Mouse (Mus musculus) cortical plate, adult 2 months (tissue): ENCODE measurements at regions not wholly inside any gene's neighbourhood (a gene's known extent, or its start where the extent isn't known, plus 50 kb on each side); places are given as distances from the start of the nearest gene placed in this dataset.

ENCODE experiments used
- H3K27ac ChIP-seq: fragments of 200-500 bp; 2 replicates; pipeline ENCODE4 v1.5.1; 2012; ENCODE audit warnings: low read length, control low read depth, inconsistent platforms; ENCODE audit not compliant: insufficient read depth
- H3K4me1 ChIP-seq: fragments of 200-500 bp; 2 replicates; pipeline ENCODE4 v1.6.1; 2011; ENCODE audit warnings: low read length; ENCODE audit not compliant: control insufficient read depth, insufficient read depth
- H3K4me3 ChIP-seq: fragments of 200-500 bp; 2 replicates; pipeline ENCODE4 v1.5.1; 2011; ENCODE audit warnings: mild to moderate bottlenecking, low read length, control low read depth; ENCODE audit not compliant: insufficient read depth
- CTCF ChIP-seq: fragments of 200-500 bp; IDR thresholded peaks from 2 replicates; pipeline ENCODE4 v1.5.1; 2011; ENCODE audit warnings: mild to moderate bottlenecking, control low read depth, low read length; ENCODE audit not compliant: insufficient read depth; ENCODE audit errors: extremely low read depth
- POLR2A ChIP-seq: fragments of 200-500 bp; IDR thresholded peaks from 2 replicates; pipeline ENCODE4 v1.6.1; 2011; ENCODE audit warnings: mild to moderate bottlenecking, low read length, control low read depth; ENCODE audit not compliant: insufficient read depth; ENCODE audit errors: extremely low read depth

- TF ChIP-seq POLR2A (no peak), CTCF (no peak)
- Histone ChIP-seq H3K4me3 (no peak overlapping the region), H3K4me1 (no peaks in the 10 kb centered on the region)
Measured at GRCm38 (mm10) chr3:38131176-38131886, 353.3 kb downstream of the Ankrd50 start.

GRCm38 (mm10) chr3:38130088-38130487 is 354.6 kb downstream of the Ankrd50 start:
- H3K4me3 ChIP-seq, result no peak overlapping the region
- TF ChIP-seq CTCF (no peak), POLR2A (no peak)
- no peak overlapping the region for H3K27ac ChIP-seq
- no peaks in the 10 kb centered on the region for H3K4me1 ChIP-seq

More at GRCm38 (mm10) chr3:38131176-38131886, 353.3 kb downstream of the Ankrd50 start:
- no peak overlapping the region for H3K27ac ChIP-seq

DNA sequence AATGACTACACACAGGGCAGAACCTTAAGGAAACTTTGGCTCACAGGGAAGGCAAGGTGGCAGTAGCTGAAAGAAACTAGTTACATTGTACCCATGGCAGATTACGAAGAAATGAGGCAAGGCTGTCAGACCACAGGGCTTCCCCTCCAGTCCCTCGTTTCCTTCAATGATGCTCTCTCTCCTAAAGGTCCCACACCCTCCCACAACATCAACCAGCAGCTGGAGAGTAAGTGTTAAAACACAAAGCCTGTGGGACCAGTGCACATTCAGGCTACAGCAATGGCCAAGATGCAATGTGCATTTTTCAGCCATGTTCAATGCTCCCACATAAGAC is 355.5 kb downstream of the Ankrd50 start:
- TF ChIP-seq CTCF, result no peak
- TF ChIP-seq POLR2A, result no peak
- Histone ChIP-seq H3K27ac (no peak overlapping the region), H3K4me3 (no peak overlapping the region), H3K4me1 (no peaks in the 10 kb centered on the region)

- Histone ChIP-seq H3K4me3 (no peak overlapping the region), H3K27ac (no peak overlapping the region), H3K4me1 (no peaks in the 10 kb centered on the region)
- TF ChIP-seq POLR2A, result no peak
- TF ChIP-seq CTCF, result no peak
Measured at GRCm38 (mm10) chr3:38128486-38129166, 356.0 kb downstream of the Ankrd50 start.

DNA sequence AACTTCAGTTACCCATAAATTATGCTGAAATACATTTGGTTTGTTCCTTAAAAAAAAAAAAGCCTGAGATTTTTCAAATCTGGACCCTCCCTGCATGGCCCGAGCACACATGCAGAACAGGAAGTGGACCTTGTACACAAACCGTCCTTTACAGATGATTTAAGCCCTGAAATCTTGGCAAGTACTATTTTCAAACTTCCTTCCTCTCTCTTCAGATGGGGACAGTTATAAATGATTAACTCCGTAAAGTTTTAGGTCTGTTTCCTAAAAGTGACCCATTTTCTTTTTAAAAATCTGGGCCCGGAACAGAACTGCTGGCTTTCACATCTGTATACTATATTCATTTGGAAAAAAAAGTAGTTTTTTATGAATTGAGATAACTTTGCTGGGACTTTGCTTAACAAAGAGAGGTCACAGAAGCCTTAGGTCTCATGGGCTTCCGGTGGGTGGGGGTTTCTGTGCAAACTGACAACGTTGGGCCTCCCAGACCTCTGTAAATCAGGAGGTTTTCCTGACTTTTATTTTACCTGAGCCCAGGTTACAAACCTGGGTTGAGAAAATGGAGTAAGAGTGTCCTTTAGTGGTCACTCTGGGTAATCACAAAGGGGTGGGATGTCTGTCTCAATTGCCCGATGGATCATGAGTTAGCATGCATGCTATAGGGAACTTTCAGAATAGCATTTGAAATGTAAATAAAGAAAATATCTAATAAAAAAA is 368.4 kb downstream of the Ankrd50 start:
- Histone ChIP-seq H3K4me3 (no peak overlapping the region), H3K4me1 (no peaks in the 10 kb centered on the region), H3K27ac (no peak overlapping the region)
- TF ChIP-seq POLR2A (no peak), CTCF (no peak)

- H3K27ac ChIP-seq, result no peak overlapping the region
Measured at GRCm38 (mm10) chr3:38112568-38112967, 372.1 kb downstream of the Ankrd50 start.

DNA sequence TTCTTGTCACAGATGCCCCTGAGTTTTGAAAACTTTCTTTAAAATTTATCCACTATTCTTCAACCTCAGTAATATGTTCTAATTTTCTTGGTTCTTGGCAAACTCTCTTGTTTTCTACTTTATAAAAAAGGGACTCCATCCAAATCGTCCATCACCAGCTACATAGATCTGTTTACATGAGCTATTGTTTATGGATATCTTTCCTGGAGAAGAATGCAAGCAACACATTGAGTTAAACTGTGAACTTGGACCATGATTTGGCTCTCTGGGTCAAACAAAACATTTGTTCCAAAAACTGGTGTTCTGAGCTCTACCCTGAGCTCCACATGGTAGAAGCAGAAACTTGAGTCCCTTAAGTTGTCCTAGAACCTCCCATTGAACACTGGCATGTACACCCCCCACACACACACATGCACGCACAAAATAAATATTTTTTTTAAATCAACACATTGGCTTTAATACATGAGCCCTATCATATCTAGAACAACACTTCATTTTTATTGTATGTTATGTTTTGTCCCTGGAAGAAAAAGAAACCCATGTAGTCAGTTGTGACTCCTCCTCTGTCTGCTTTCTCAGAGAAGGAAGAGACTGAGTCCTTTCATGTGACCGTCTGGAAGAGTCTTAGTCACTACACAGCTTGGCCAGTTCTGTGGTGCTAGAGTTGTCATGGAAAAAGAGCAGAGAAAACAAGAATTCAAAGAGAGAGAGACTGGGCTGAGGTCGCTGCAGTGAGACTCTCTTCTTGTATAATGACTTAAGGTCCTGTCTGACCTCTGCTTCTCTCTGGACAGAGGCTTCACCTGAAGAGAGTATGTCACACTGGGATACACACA is 379.4 kb downstream of the Ankrd50 start:
- H3K27ac ChIP-seq, result no peak overlapping the region
- H3K4me3 ChIP-seq, result no peak overlapping the region
- TF ChIP-seq CTCF (no peak), POLR2A (no peak)
- H3K4me1 ChIP-seq, result no peaks in the 10 kb centered on the region

More at GRCm38 (mm10) chr3:38112568-38112967, 372.1 kb downstream of the Ankrd50 start:
- no peaks in the 10 kb centered on the region for H3K4me1 ChIP-seq
- TF ChIP-seq CTCF (no peak), POLR2A (no peak)
- no peak overlapping the region for H3K4me3 ChIP-seq

DNA sequence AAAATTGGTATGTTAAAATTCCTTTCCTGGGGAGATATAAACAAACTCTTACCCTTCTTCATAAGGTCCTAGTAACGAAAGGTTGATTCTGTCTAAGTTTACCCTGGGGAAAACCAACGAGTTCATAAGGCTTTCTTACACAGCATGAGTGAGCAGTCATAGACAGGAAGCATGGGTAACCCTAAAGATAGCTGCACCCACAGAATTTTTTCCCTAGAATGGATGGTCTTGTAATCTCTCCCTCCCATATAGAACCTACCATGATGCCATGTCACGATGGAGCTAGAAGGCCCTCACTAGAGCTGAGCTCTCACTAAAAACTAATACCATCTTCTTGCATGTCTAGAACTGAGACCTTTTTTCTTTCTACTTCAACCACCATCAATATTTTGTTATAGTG is 380.1 kb upstream of the Gm5148 start:
- no peak overlapping the region for H3K4me3 ChIP-seq
- no peak for TF ChIP-seq POLR2A
- TF ChIP-seq CTCF, result no peak

GRCm38 (mm10) chr3:38102985-38103384 is 378.7 kb upstream of the Gm5148 start:
- H3K27ac ChIP-seq, result no peak overlapping the region
- H3K4me3 ChIP-seq, result no peak overlapping the region
- no peak for TF ChIP-seq POLR2A
- no peak for TF ChIP-seq CTCF
- H3K4me1 ChIP-seq, result no peaks in the 10 kb centered on the region

More for the DNA sequence above, 380.1 kb upstream of the Gm5148 start:
- Histone ChIP-seq H3K4me1 (no peaks in the 10 kb centered on the region), H3K27ac (no peak overlapping the region)
